Mouse (Mus musculus) heart, postnatal 0 days (tissue): ENCODE measurements around the gene Rfc2.
A peak's percentile ranks its signal among the peaks of the same experiment; 100 is the strongest.

ENCODE experiments used
- CTCF ChIP-seq: IDR thresholded peaks from 2 replicates; pipeline ENCODE4 v1.5.1; 2016; ENCODE audit warnings: antibody characterized with exemption, control low read depth, low read depth
- EP300 ChIP-seq: IDR thresholded peaks from 2 replicates; pipeline ENCODE4 v1.6.1; 2016; ENCODE audit warnings: antibody characterized with exemption, low read depth

GRCm38 (mm10) chr5:134644643-134645118, 63.5 kb downstream of the Rfc2 start:
- TF ChIP-seq CTCF (no peak), EP300 (peak; percentile 88)
